Comparison of ENCODE assay signal across 8 mouse cellular contexts in genomic region chr2:156177651-156178050, GRCm38 (mm10). TPM values are rescaled to one million over a fixed set of nuclear protein-coding genes. Genes with fewer than 3 reads are reported as not detected.
A peak's percentile ranks its signal among the peaks of the same experiment; 100 is the strongest.
DNase-seq lines count a peak whose midpoint lies in the region; ATAC-seq lines count a peak whose summit lies in the region.
"Had no signal": no experiment of that assay in that cellular context is flagged by ENCODE, and none has a peak within 500 bp of the region (broad histone marks: within the 10 kb centered on the region; RNA-seq: fewer than 3 reads in every experiment).

No protein-coding gene starts in this region.

- no peak overlapping the region for H3K27ac ChIP-seq in lung, embryonic 15.5 days
- H3K27ac ChIP-seq in embryonic facial prominence, embryonic 14.5 days (replicated peaks; ENCODE audit: low read depth, low read length), result no peak overlapping the region
- H3K27ac ChIP-seq in limb, embryonic 12.5 days, result no peak overlapping the region
- no peak overlapping the region for H3K27ac ChIP-seq in stomach, embryonic 14.5 days (ENCODE audit: low read length)

- peak overlapping the region; percentile 71 for H3K4me2 ChIP-seq in lung, embryonic 15.5 days
- peak overlapping the region; percentile 93 for H3K4me2 ChIP-seq in embryonic facial prominence, embryonic 14.5 days (ENCODE audit: low read depth, low read length)
- peak overlapping the region; percentile 72 for H3K4me2 ChIP-seq in limb, embryonic 12.5 days
- H3K4me2 ChIP-seq in stomach, embryonic 14.5 days (replicated peaks; ENCODE audit: low read depth, low read length), result peak overlapping the region; percentile 95

- ATAC-seq in lung, embryonic 15.5 days (ENCODE audit: borderline replicate concordance, extremely low read depth, low FRiP score, low TSS enrichment), result no peak
- no peak for ATAC-seq in embryonic facial prominence, embryonic 14.5 days (ENCODE audit: low read depth)
- ATAC-seq in limb, embryonic 12.5 days (ENCODE audit: insufficient number of reproducible peaks, insufficient read depth, low FRiP score, low TSS enrichment, low read depth), result no peak
- no peak for ATAC-seq in stomach, embryonic 14.5 days (ENCODE audit: insufficient number of reproducible peaks, insufficient read depth, low FRiP score, low read depth)
- ATAC-seq in erythroid progenitor cell, adult 5-6 weeks (replicated peaks; ENCODE audit: low FRiP score, poor library complexity, severe bottlenecking), result no peak

- peak overlapping the region; percentile 33; the same call in 1 of the 2 replicates for H3K9ac ChIP-seq in lung, embryonic 15.5 days
- H3K9ac ChIP-seq in embryonic facial prominence, embryonic 14.5 days (ENCODE audit: low read depth, low read length), result peak overlapping the region; percentile 100
- H3K9ac ChIP-seq in limb, embryonic 12.5 days (replicated peaks), result no peak overlapping the region
- H3K9ac ChIP-seq in stomach, embryonic 14.5 days (replicated peaks; ENCODE audit: low read depth, low read length), result no peak overlapping the region

- peaks cover 41% of the 10 kb centered on the region for H3K36me3 ChIP-seq in lung, embryonic 15.5 days
- peaks cover 60% of the 10 kb centered on the region for H3K36me3 ChIP-seq in embryonic facial prominence, embryonic 14.5 days (ENCODE audit: control insufficient read depth, insufficient read depth, low read length)
- peaks cover 50% of the 10 kb centered on the region for H3K36me3 ChIP-seq in limb, embryonic 12.5 days
- H3K36me3 ChIP-seq in stomach, embryonic 14.5 days (ENCODE audit: control insufficient read depth, insufficient read depth, low read length), result peaks cover 53% of the 10 kb centered on the region

- H3K4me3 ChIP-seq in lung, embryonic 15.5 days, result peak overlapping the region; percentile 96
- peak overlapping the region; percentile 98 for H3K4me3 ChIP-seq in embryonic facial prominence, embryonic 14.5 days (ENCODE audit: low read depth, low read length)
- peak overlapping the region; percentile 97 for H3K4me3 ChIP-seq in limb, embryonic 12.5 days (replicated peaks)
- peak overlapping the region; percentile 76; the same call in 1 of the 2 replicates for H3K4me3 ChIP-seq in stomach, embryonic 14.5 days (ENCODE audit: low read depth, low read length)

- DNase-seq in lung, postnatal 10 days, result no peak
- no peak for DNase-seq in embryonic facial prominence, embryonic 14.5 days (ENCODE audit: low spot score)
- DNase-seq in layer of hippocampus, postnatal 36 days, result no peak
- DNase-seq: cerebellum, postnatal 25 days had no signal

- no peaks in the 10 kb centered on the region for H3K9me3 ChIP-seq in lung, embryonic 15.5 days
- no peaks in the 10 kb centered on the region for H3K9me3 ChIP-seq in embryonic facial prominence, embryonic 14.5 days (ENCODE audit: control insufficient read depth, low read length)
- H3K9me3 ChIP-seq in limb, embryonic 12.5 days, result no peaks in the 10 kb centered on the region
- no peaks in the 10 kb centered on the region for H3K9me3 ChIP-seq in stomach, embryonic 14.5 days (ENCODE audit: control insufficient read depth, low read depth, low read length)

- no peaks in the 10 kb centered on the region for H3K27me3 ChIP-seq in lung, embryonic 15.5 days
- no peaks in the 10 kb centered on the region for H3K27me3 ChIP-seq in embryonic facial prominence, embryonic 14.5 days (replicated peaks; ENCODE audit: control insufficient read depth, insufficient read depth, low read length)
- H3K27me3 ChIP-seq in limb, embryonic 12.5 days, result no peaks in the 10 kb centered on the region
- H3K27me3 ChIP-seq in stomach, embryonic 14.5 days (ENCODE audit: control insufficient read depth, insufficient read depth, low read length), result no peaks in the 10 kb centered on the region

- peaks cover 23% of the 10 kb centered on the region for H3K4me1 ChIP-seq in lung, embryonic 15.5 days
- peaks cover 27% of the 10 kb centered on the region for H3K4me1 ChIP-seq in embryonic facial prominence, embryonic 14.5 days (ENCODE audit: control insufficient read depth, insufficient read depth, low read length)
- H3K4me1 ChIP-seq in limb, embryonic 12.5 days (replicated peaks), result peaks cover 16% of the 10 kb centered on the region
- H3K4me1 ChIP-seq in stomach, embryonic 14.5 days (ENCODE audit: control insufficient read depth, insufficient read depth, low read length), result peaks cover 12% of the 10 kb centered on the region; the same call in 1 of the 2 replicates

- WGBS in lung, embryonic 15.5 days, result 66% methylated on average over 7 of the region's 7 CpGs
- 65% methylated on average over 7 of the region's 7 CpGs for WGBS in embryonic facial prominence, embryonic 14.5 days
- 86% methylated on average over 7 of the region's 7 CpGs for WGBS in limb, embryonic 12.5 days
- WGBS in stomach, embryonic 14.5 days, result 68% methylated on average over 7 of the region's 7 CpGs

RNA-seq across cellular contexts. Expression of gene Rbm39, which starts 2.4 kb away (rescaled TPM):
- 559 and 568 TPM in 2 replicates for polyA plus RNA-seq in lung, embryonic 15.5 days (2015; fragmentation: Nextera tagmentation; extraction: Ambion mirVana)
- 561 and 619 TPM in 2 replicates for polyA plus RNA-seq in embryonic facial prominence, embryonic 14.5 days (2014; fragmentation: Nextera tagmentation; extraction: Ambion mirVana)
- polyA plus RNA-seq in limb, embryonic 12.5 days (2016; fragmentation: Nextera tagmentation; extraction: Ambion mirVana), result 757 and 825 TPM in 2 replicates
- polyA plus RNA-seq in stomach, embryonic 14.5 days (2014; fragmentation: Nextera tagmentation; extraction: Ambion mirVana), result 754 and 766 TPM in 2 replicates
- 100 to 1,000 TPM; 318 to 371 TPM for total RNA-seq in layer of hippocampus, postnatal 36 days (2021)
- 430 and 594 TPM in 2 replicates for total RNA-seq in erythroid progenitor cell, adult 5-6 weeks (2015; ENCODE audit: low replicate concordance)
- total RNA-seq in erythroid progenitor cell, adult 5-6 weeks (2017; ENCODE audit: low replicate concordance), result 425 and 602 TPM in 2 replicates

RNA-seq across cellular contexts. Expression of gene Phf20, which starts 18.6 kb away (rescaled TPM):
- polyA plus RNA-seq in lung, embryonic 15.5 days (2015; fragmentation: Nextera tagmentation; extraction: Ambion mirVana), result 62.2 and 67.7 TPM in 2 replicates
- polyA plus RNA-seq in embryonic facial prominence, embryonic 14.5 days (2014; fragmentation: Nextera tagmentation; extraction: Ambion mirVana), result 69.8 and 76.1 TPM in 2 replicates
- 84.3 and 88.3 TPM in 2 replicates for polyA plus RNA-seq in limb, embryonic 12.5 days (2016; fragmentation: Nextera tagmentation; extraction: Ambion mirVana)
- 80.6 and 93.0 TPM in 2 replicates for polyA plus RNA-seq in stomach, embryonic 14.5 days (2014; fragmentation: Nextera tagmentation; extraction: Ambion mirVana)
- total RNA-seq in layer of hippocampus, postnatal 36 days (2021), result 100 to 1,000 TPM in 1 of 2 experiments, 10 to 100 TPM in 1; 94.5 to 101 TPM
- 1.8 and 15.1 TPM in 2 replicates for total RNA-seq in erythroid progenitor cell, adult 5-6 weeks (2015; ENCODE audit: low replicate concordance)
- 14.6 and 15.4 TPM in 2 replicates for total RNA-seq in erythroid progenitor cell, adult 5-6 weeks (2017; ENCODE audit: low replicate concordance)

RNA-seq across cellular contexts. Expression of gene Nfs1, which starts 33.7 kb away (rescaled TPM):
- 42.5 TPM in 2 replicates for polyA plus RNA-seq in lung, embryonic 15.5 days (2015; fragmentation: Nextera tagmentation; extraction: Ambion mirVana)
- polyA plus RNA-seq in embryonic facial prominence, embryonic 14.5 days (2014; fragmentation: Nextera tagmentation; extraction: Ambion mirVana), result 36.0 and 40.8 TPM in 2 replicates
- polyA plus RNA-seq in limb, embryonic 12.5 days (2016; fragmentation: Nextera tagmentation; extraction: Ambion mirVana), result 32.9 and 33.7 TPM in 2 replicates
- polyA plus RNA-seq in stomach, embryonic 14.5 days (2014; fragmentation: Nextera tagmentation; extraction: Ambion mirVana), result 41.5 and 44.6 TPM in 2 replicates
- 10 to 100 TPM; 41.5 to 45.7 TPM for total RNA-seq in layer of hippocampus, postnatal 36 days (2021)
- total RNA-seq in erythroid progenitor cell, adult 5-6 weeks (2015; ENCODE audit: low replicate concordance), result 56.6 and 86.8 TPM in 2 replicates
- total RNA-seq in erythroid progenitor cell, adult 5-6 weeks (2017; ENCODE audit: low replicate concordance), result 20.4 and 21.9 TPM in 2 replicates

RNA-seq across cellular contexts. Expression of gene Romo1, which starts 33.8 kb away (rescaled TPM):
- polyA plus RNA-seq in lung, embryonic 15.5 days (2015; fragmentation: Nextera tagmentation; extraction: Ambion mirVana), result 340 and 373 TPM in 2 replicates
- polyA plus RNA-seq in embryonic facial prominence, embryonic 14.5 days (2014; fragmentation: Nextera tagmentation; extraction: Ambion mirVana), result 411 and 416 TPM in 2 replicates
- polyA plus RNA-seq in limb, embryonic 12.5 days (2016; fragmentation: Nextera tagmentation; extraction: Ambion mirVana), result 447 and 463 TPM in 2 replicates
- 380 and 418 TPM in 2 replicates for polyA plus RNA-seq in stomach, embryonic 14.5 days (2014; fragmentation: Nextera tagmentation; extraction: Ambion mirVana)
- total RNA-seq in layer of hippocampus, postnatal 36 days (2021), result 100 to 1,000 TPM; 159 to 179 TPM
- 26.8 and 43.6 TPM in 2 replicates for total RNA-seq in erythroid progenitor cell, adult 5-6 weeks (2015; ENCODE audit: low replicate concordance)
- total RNA-seq in erythroid progenitor cell, adult 5-6 weeks (2017; ENCODE audit: low replicate concordance), result 4.2 and 16.4 TPM in 2 replicates

RNA-seq across cellular contexts. Expression of gene Gm28036, which starts 50.8 kb away (rescaled TPM):
- polyA plus RNA-seq in lung, embryonic 15.5 days (2015; fragmentation: Nextera tagmentation; extraction: Ambion mirVana), result 15.7 and 21.0 TPM in 2 replicates
- polyA plus RNA-seq in embryonic facial prominence, embryonic 14.5 days (2014; fragmentation: Nextera tagmentation; extraction: Ambion mirVana), result 10.6 and 15.7 TPM in 2 replicates
- polyA plus RNA-seq in limb, embryonic 12.5 days (2016; fragmentation: Nextera tagmentation; extraction: Ambion mirVana), result 16.8 and 22.0 TPM in 2 replicates
- 11.0 and 17.6 TPM in 2 replicates for polyA plus RNA-seq in stomach, embryonic 14.5 days (2014; fragmentation: Nextera tagmentation; extraction: Ambion mirVana)
- 10 to 100 TPM; 23.6 to 23.8 TPM for total RNA-seq in layer of hippocampus, postnatal 36 days (2021)
- 2.5 TPM in 1 of 2 replicates, not detected in the other for total RNA-seq in erythroid progenitor cell, adult 5-6 weeks (2015; ENCODE audit: low replicate concordance)
- 11.3 and 23.7 TPM in 2 replicates for total RNA-seq in erythroid progenitor cell, adult 5-6 weeks (2017; ENCODE audit: low replicate concordance)

Comparison
In these comparisons a context has a peak if more than half of its experiments do, and no peak if none do; other contexts are left out.
1. H3K9ac ChIP-seq: peak in lung, embryonic 15.5 days (single experiment) and embryonic facial prominence, embryonic 14.5 days (single experiment); none in limb, embryonic 12.5 days (single experiment) and stomach, embryonic 14.5 days (single experiment).
2. Peak in every context shown above with its lines, with median percentiles within 50 percentile points of each other: H3K4me2 ChIP-seq and H3K4me3 ChIP-seq.